Mouse (Mus musculus) forebrain, embryonic 13.5 days (tissue): Measurements from ENCODE around the gene Mtrf1l. TPM values are rescaled to one million over a fixed set of nuclear protein-coding genes. Genes with fewer than 3 reads are reported as not detected.

Experiments
- ATAC-seq: fragments of 200-750 bp; cut with Nextera tagmentation; 2 replicates; pipeline ENCODE4 v1.8.0; 2017
- H3K27ac ChIP-seq: fragments of 300-500 bp; sonication (generic); 2 replicates; pipeline ENCODE4 v1.5.1; 2015; ENCODE audit warnings: inconsistent platforms, mild to moderate bottlenecking, moderate library complexity
- H3K27me3 ChIP-seq: fragments of 300-500 bp; sonication (generic); 2 replicates; pipeline ENCODE4 v1.6.1; 2015; ENCODE audit warnings: mild to moderate bottlenecking, inconsistent platforms
- H3K36me3 ChIP-seq: fragments of 300-500 bp; sonication (generic); 2 replicates; pipeline ENCODE4 v1.6.1; 2015; ENCODE audit warnings: mild to moderate bottlenecking, inconsistent platforms; ENCODE audit not compliant: poor library complexity, severe bottlenecking
- H3K4me1 ChIP-seq: fragments of 300-500 bp; sonication (generic); 2 replicates; pipeline ENCODE4 v1.6.1; 2015; ENCODE audit warnings: inconsistent platforms
- H3K4me2 ChIP-seq: fragments of 300-500 bp; sonication (generic); 2 replicates; pipeline ENCODE4 v1.6.1; 2015; ENCODE audit warnings: inconsistent platforms, mild to moderate bottlenecking, moderate library complexity
- H3K4me3 ChIP-seq: fragments of 300-500 bp; sonication (generic); 2 replicates; pipeline ENCODE4 v1.5.1; 2015; ENCODE audit warnings: mild to moderate bottlenecking, inconsistent platforms
- H3K9ac ChIP-seq: fragments of 300-500 bp; sonication (generic); 2 replicates; pipeline ENCODE4 v1.6.1; 2015; ENCODE audit warnings: mild to moderate bottlenecking, inconsistent platforms
- H3K9me3 ChIP-seq: fragments of 300-500 bp; sonication (generic); replicated peaks from 2 replicates; pipeline ENCODE4 v1.6.1; 2016; ENCODE audit warnings: inconsistent platforms
- WGBS: fragments of 180-500 bp; shearing (Covaris S2); methylation state at CpG from one replicate; pipeline ENCODE4 v1.1.7; 2015; 5-methylcytosine and 5-hydroxymethylcytosine counted together
- polyA plus RNA-seq: library from polyadenylated mRNA; unstranded; fragments of >200 nt; fragmentation: Nextera tagmentation; extraction: Ambion mirVana; gene quantifications from 2 replicates; pipeline ENCODE4 v1.2.1, GENCODE M21; 2015

Mtrf1l gene
- polyA plus RNA-seq, 1 experiment from 2014 or later = 12.3 TPM

- Histone ChIP-seq H3K27ac (no peak overlapping the region), H3K4me2 (no peak overlapping the region), H3K27me3 (peaks cover 2% of the 10 kb centered on the region; the same call in 1 of the 2 replicates), H3K36me3 (no peaks in the 10 kb centered on the region), H3K9me3 (no peaks in the 10 kb centered on the region), H3K4me1 (peaks cover 22% of the 10 kb centered on the region), H3K4me3 (no peak overlapping the region), H3K9ac (no peak overlapping the region)
- no peak for ATAC-seq
- 79% methylated on average over 6 of the region's 6 CpGs for WGBS
Observed at GRCm38 (mm10) chr10:5826336-5827025, 2.8 kb upstream of the Mtrf1l start.

GRCm38 (mm10) chr10:5824779-5825178 lies 1.1 kb upstream of the Mtrf1l start:
- Histone ChIP-seq H3K27ac (peak overlapping the region; percentile 48), H3K36me3 (peaks cover 1% of the 10 kb centered on the region), H3K27me3 (peaks cover 2% of the 10 kb centered on the region; the same call in 1 of the 2 replicates), H3K4me1 (peaks cover 22% of the 10 kb centered on the region), H3K4me2 (peak overlapping the region; percentile 75), H3K4me3 (peak overlapping the region; percentile 77), H3K9me3 (no peaks in the 10 kb centered on the region), H3K9ac (peak overlapping the region; percentile 52)
- WGBS = 1% methylated on average over 3 of the region's 3 CpGs
- no peak for ATAC-seq

- peak overlapping the region; percentile 75 for H3K4me2 ChIP-seq
- H3K9me3 ChIP-seq = no peaks in the 10 kb centered on the region
- peaks cover 16% of the 10 kb centered on the region for H3K36me3 ChIP-seq
- H3K4me1 ChIP-seq = peaks cover 22% of the 10 kb centered on the region
- H3K27me3 ChIP-seq = peaks cover 2% of the 10 kb centered on the region; the same call in 1 of the 2 replicates
- H3K27ac ChIP-seq = peak overlapping the region; percentile 82
- under 1% methylated on average over 35 of the region's 37 CpGs for WGBS
- peak overlapping the region; percentile 77 for H3K4me3 ChIP-seq
- ATAC-seq = no peak
- H3K9ac ChIP-seq = peak overlapping the region; percentile 87
Observed at GRCm38 (mm10) chr10:5823291-5823739, 395 bp downstream of the Mtrf1l start.

- no peak overlapping the region for H3K4me3 ChIP-seq
- WGBS = 89% methylated on average over 3 of the region's 3 CpGs
- no peak for ATAC-seq
- no peaks in the 10 kb centered on the region for H3K9me3 ChIP-seq
- H3K4me1 ChIP-seq = peaks cover 16% of the 10 kb centered on the region
- H3K27ac ChIP-seq = no peak overlapping the region
- H3K9ac ChIP-seq = no peak overlapping the region
- no peak overlapping the region for H3K4me2 ChIP-seq
- no peaks in the 10 kb centered on the region for H3K27me3 ChIP-seq
- H3K36me3 ChIP-seq = peaks cover 53% of the 10 kb centered on the region
Observed at GRCm38 (mm10) chr10:5818772-5819171, 4.9 kb downstream of the Mtrf1l start.

GRCm38 (mm10) chr10:5815968-5816367 lies 7.7 kb downstream of the Mtrf1l start:
- H3K27me3 ChIP-seq = no peaks in the 10 kb centered on the region
- peaks cover 77% of the 10 kb centered on the region for H3K36me3 ChIP-seq
- no peak overlapping the region for H3K4me3 ChIP-seq
- no peak overlapping the region for H3K4me2 ChIP-seq
- H3K9me3 ChIP-seq = no peaks in the 10 kb centered on the region
- H3K9ac ChIP-seq = no peak overlapping the region
- no peaks in the 10 kb centered on the region for H3K4me1 ChIP-seq
- WGBS = 99% methylated on average over 2 of the region's 2 CpGs
- ATAC-seq = no peak
- H3K27ac ChIP-seq = no peak overlapping the region

- Histone ChIP-seq H3K4me1 (no peaks in the 10 kb centered on the region), H3K27me3 (no peaks in the 10 kb centered on the region), H3K4me3 (no peak overlapping the region), H3K4me2 (no peak overlapping the region), H3K27ac (no peak overlapping the region), H3K9ac (no peak overlapping the region), H3K36me3 (peaks cover 66% of the 10 kb centered on the region), H3K9me3 (no peaks in the 10 kb centered on the region)
- WGBS = 87% methylated on average over 11 of the region's 11 CpGs
- ATAC-seq = no peak
Observed at GRCm38 (mm10) chr10:5813724-5814123, 10.0 kb downstream of the Mtrf1l start.

GRCm38 (mm10) chr10:5807683-5808082 lies 16.0 kb downstream of the Mtrf1l start:
- H3K9ac ChIP-seq = no peak overlapping the region
- WGBS = 90% methylated on average over 2 of the region's 2 CpGs
- no peak overlapping the region for H3K27ac ChIP-seq
- H3K27me3 ChIP-seq = no peaks in the 10 kb centered on the region
- H3K4me2 ChIP-seq = no peak overlapping the region
- no peak for ATAC-seq
- no peak overlapping the region for H3K4me3 ChIP-seq
- H3K36me3 ChIP-seq = peaks cover 13% of the 10 kb centered on the region
- peaks cover 26% of the 10 kb centered on the region for H3K4me1 ChIP-seq
- no peaks in the 10 kb centered on the region for H3K9me3 ChIP-seq

GRCm38 (mm10) chr10:5806996-5807395 lies 16.7 kb downstream of the Mtrf1l start:
- H3K27me3 ChIP-seq = no peaks in the 10 kb centered on the region
- WGBS = 73% methylated on average over 4 of the region's 4 CpGs
- H3K27ac ChIP-seq = no peak overlapping the region
- H3K9me3 ChIP-seq = no peaks in the 10 kb centered on the region
- H3K36me3 ChIP-seq = peaks cover 9% of the 10 kb centered on the region
- no peak overlapping the region for H3K4me2 ChIP-seq
- no peak overlapping the region for H3K4me3 ChIP-seq
- peaks cover 33% of the 10 kb centered on the region for H3K4me1 ChIP-seq
- no peak overlapping the region for H3K9ac ChIP-seq
- ATAC-seq = no peak

GRCm38 (mm10) chr10:5806416-5806815 lies 17.3 kb downstream of the Mtrf1l start:
- 15% methylated on average over 8 of the region's 8 CpGs for WGBS
- H3K4me1 ChIP-seq = peaks cover 38% of the 10 kb centered on the region
- H3K36me3 ChIP-seq = peaks cover 9% of the 10 kb centered on the region
- H3K9ac ChIP-seq = peak overlapping the region; percentile 62
- H3K27me3 ChIP-seq = no peaks in the 10 kb centered on the region
- H3K27ac ChIP-seq = 0 out of 2 replicates have a peak overlapping the region, but pooled peaks have one; percentile 27
- peak overlapping the region; percentile 56 for H3K4me2 ChIP-seq
- H3K9me3 ChIP-seq = no peaks in the 10 kb centered on the region
- ATAC-seq = no peak
- H3K4me3 ChIP-seq = peak overlapping the region; percentile 58

GRCm38 (mm10) chr10:5805731-5806307 lies 17.9 kb downstream of the Mtrf1l start:
- H3K4me3 ChIP-seq = peak overlapping the region; percentile 58
- no peaks in the 10 kb centered on the region for H3K27me3 ChIP-seq
- H3K4me2 ChIP-seq = peak overlapping the region; percentile 92
- peak overlapping the region; percentile 82 for H3K27ac ChIP-seq
- ATAC-seq = peak; percentile 95
- no peaks in the 10 kb centered on the region for H3K9me3 ChIP-seq
- under 1% methylated on average over 43 of the region's 43 CpGs for WGBS
- peaks cover 44% of the 10 kb centered on the region for H3K4me1 ChIP-seq
- peaks cover 15% of the 10 kb centered on the region for H3K36me3 ChIP-seq
- peak overlapping the region; percentile 62 for H3K9ac ChIP-seq

GRCm38 (mm10) chr10:5805243-5805730 lies 18.4 kb downstream of the Mtrf1l start, which contains the start of gene Fbxo5:
Fbxo5 (minus strand) TSS chr10:5805600.
- H3K4me2 ChIP-seq = peak within 1 kb of the TSS; percentile 92
- WGBS = under 1% methylated on average over 42 of the region's 42 CpGs

GRCm38 (mm10) chr10:5804691-5805156 lies 19.0 kb downstream of the Mtrf1l start:
- Histone ChIP-seq H3K36me3 (peaks cover 26% of the 10 kb centered on the region), H3K4me2 (peak overlapping the region; percentile 92), H3K4me3 (peak overlapping the region; percentile 58), H3K9me3 (no peaks in the 10 kb centered on the region), H3K27ac (peak overlapping the region; percentile 75), H3K4me1 (peaks cover 50% of the 10 kb centered on the region), H3K9ac (peak overlapping the region; percentile 71), H3K27me3 (no peaks in the 10 kb centered on the region)
- WGBS = under 1% methylated on average over 24 of the region's 24 CpGs
- ATAC-seq = peak; percentile 31

More at GRCm38 (mm10) chr10:5805243-5805730, 18.4 kb downstream of the Mtrf1l start, which contains the start of gene Fbxo5:
- ATAC-seq = peak; percentile 97
- Histone ChIP-seq H3K9ac (peak within 1 kb of the TSS; percentile 71), H3K4me3 (peak within 1 kb of the TSS; percentile 58), H3K27me3 (no peaks in the 10 kb centered on the region), H3K27ac (peak within 1 kb of the TSS; percentile 82), H3K9me3 (no peaks in the 10 kb centered on the region), H3K4me1 (peaks cover 50% of the 10 kb centered on the region), H3K36me3 (peaks cover 20% of the 10 kb centered on the region)
